Mouse (Mus musculus): ENCODE measurements around the gene Rtp2.
A peak's percentile ranks its signal among the peaks of the same experiment; 100 is the strongest.

Rtp2 gene

DNA sequence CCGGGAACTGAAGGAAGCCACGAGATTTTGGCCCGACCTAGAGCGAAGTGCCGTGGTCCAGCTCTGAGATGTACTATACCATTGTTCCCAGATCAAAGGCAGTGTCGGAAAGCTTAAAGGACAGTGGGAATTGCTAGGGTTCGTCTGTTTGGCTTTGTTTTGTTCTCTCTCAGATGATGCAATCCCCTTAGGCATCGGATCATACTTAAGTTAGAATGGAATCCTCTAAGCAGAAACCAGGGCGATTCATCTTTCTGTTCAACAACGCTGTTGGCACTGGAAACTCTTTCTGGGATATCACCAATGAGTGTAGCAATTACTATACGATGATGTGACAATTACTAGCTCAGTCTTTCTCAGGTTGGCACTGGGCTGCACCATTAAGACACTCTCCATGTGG, at the start of gene Rtp2:
Gene Rtp2 (minus strand): TSS at position 101 of the 400 bp plus-strand sequence.
- no peak for DNase-seq

DNA sequence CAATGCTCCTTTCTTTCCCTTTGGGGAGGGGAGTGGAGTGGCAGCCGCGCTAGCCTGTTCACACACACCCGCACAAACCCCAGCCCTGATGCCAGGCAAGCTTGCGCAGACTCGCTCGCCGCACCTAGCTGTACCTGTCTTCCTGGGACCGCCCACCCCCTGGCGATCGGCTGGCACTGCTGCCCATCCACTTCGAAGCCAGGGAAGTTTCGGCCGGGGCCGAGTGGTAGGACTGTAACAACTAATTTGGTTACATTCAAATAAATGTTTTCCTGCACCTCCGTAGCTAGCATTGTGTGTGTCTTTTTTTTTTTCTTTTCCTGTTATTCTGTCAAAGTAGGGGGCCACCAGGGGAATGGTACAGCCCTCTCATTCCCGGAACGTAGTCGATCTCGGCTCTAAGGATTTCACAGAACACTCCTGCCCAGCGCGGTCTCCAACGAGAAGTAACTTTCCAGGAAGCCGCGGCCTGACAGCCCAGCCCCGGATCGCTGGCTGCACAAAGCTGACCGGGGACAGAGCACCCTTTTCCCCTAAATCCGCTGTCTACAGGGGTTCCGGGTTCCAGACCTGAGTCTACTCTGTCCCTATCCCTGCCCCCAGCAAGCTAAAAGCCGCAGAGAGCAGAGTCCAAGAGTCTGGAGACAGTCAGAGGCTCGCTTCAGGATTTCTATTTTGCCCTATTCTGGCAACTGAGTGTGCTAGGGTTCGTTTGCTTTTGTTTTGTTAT, 49.0 kb upstream of the Rtp2 start:
- no peak for DNase-seq

DNA sequence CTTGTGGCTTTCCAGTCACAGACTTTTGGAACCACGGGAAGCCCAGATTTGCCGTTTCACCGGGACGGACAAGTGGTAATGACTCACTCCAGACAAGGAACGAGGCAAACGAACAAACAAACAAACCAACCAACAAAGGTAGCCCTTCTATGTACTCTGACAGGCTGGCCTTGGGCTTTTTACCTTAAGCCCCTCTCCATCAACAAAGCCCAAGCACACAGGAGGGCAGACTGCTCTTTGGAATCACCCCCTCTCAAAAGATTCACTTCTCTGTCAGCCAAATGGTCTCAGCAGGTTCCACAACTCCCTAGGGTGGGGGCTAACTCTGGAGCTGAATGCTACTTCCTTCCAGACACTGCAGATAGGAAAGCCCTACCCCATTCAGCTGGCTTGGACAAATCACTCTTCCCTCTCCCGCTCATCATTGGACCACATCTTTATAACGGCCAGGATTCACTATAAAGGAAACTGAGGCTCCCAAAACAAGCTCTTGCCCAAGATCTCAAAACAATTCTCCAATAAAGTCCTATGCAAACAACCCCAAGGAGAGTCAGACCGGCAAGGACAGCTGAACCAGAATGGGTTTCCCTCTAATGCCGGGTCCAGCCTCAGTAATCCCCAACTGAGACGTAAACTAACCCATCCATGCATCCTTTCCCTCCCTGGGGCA, 48.1 kb upstream of the Rtp2 start:
- DNase-seq, result no peak

DNA sequence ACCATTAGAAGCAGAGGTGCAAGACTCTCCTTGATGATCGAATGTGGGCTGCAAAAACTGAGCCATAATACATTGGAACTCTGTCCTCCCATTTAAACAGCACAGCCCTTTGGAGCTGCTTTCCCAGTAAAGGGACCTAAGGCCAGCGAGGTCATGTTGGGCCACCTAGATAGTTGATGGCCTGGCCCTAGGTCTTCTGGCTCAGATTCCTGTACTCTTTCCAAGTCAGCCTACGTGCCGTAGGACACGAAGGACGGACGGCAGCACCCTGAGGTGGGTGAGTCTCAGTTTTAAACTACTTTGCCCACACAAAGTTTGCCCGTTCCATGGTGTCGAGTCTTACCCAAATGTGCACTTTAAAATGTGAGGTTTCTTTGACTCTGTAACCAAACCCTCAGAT, 47.3 kb upstream of the Rtp2 start:
- DNase-seq, result no peak

DNA sequence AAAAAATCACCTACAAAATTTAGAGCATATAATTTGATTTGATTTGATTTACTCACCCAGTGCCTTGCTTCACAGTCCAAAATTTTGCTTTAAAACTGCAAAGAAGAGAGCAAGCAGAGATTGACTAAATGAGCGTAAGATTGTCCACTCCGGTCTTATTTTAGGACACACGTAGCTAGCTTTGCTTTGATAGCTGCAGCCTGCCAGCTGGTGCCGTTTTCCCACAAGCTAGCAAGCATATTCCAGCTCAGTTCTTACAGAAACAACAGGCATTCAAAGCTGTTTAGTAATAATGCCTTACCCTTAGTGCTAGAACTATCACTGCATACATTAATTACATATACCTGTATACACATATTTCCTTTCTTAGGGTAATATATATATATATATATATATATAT, 46.3 kb upstream of the Rtp2 start:
- no peak for DNase-seq

DNA sequence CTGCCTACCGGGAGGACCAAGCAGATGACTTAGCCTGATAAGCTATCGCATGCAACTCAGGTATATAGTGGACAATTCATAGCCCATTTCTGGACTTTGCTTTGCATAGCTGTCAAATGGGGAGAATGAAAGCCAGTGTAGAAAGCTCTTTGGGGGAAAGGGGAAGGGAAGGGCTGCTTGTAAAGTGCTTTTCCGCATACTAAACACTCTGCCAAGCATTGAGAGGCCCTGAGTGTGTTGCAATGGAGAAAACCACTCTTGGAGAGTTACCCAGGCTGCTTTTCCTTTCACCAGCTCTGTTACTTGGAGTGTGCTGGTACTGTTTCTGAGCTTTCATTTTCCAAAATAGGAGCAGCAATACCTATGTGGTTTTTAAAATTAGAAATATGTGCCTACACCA, 45.5 kb upstream of the Rtp2 start:
- DNase-seq, result no peak

DNA sequence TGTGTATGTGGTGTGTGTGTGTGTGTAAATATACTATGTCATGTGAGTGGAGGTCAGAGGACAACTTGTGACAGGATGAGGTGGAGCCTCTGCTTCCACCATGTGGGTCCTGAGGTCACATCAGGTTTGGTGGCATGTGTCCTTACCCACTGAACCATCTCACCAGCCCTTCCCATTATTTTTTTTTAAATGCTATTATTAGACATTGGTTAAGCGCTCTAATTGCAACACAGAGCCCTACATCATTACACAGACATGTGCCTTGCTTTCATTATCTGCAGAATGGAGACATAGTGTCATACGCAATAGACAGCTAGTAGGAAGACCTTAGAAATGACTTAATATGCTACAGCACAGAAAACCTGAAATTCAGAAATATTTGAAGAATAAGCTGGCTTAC, 44.0 kb upstream of the Rtp2 start:
- no peak for DNase-seq

DNA sequence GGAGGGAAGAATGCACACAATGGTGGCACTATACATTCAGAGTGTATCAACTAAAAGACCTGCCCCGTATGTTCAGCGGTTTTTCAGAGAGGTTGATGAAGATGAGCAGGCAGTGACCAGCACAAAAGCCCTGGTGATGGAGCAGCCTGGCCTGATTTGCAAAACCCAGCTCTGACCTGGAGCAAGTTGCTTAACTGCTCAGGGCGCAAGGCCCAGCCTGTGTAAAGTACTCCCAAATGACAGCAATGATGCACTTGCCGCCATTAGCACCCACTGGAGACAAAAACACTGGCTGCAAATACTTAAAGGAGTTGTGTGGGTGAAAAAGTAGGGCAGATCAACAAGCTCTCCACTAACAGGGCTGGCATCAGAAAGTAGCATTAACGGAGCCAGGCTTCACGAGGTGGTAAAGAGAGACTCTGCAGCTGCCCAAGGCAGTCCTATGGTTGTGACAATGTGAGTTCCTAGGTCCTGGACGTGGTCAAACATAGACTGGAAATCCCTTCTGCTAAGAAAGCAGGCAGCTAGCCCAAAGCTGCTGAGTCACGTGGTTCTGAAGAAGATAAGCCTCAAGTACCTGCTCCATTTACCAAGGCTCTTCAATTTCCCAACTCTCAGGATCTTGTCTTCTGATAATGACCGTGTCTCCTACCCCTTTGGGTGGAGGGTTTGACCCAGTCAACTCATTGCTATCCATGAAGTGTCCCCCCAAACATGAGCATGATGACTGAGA, 41.6 kb upstream of the Rtp2 start:
- DNase-seq, result no peak

DNA sequence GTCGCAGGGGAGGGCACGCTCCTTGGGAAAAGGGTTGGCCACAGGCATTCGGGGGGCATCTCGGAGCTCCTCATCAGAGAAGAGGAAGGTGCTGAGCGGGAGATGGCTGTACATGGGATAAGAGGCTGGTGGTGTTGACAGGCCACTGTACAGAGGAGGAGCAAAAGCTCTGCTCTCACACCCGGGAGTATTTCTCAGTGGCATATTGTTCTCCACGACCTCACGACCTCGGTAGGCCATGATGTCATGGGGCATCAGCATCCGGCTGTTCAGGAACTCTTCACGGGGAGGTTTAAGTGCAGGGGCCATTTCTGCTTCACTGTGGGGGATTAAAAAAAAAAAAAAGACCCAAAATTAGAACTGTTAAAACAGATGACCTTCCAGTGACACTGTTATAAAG, 40.7 kb upstream of the Rtp2 start:
- DNase-seq, result no peak

DNA sequence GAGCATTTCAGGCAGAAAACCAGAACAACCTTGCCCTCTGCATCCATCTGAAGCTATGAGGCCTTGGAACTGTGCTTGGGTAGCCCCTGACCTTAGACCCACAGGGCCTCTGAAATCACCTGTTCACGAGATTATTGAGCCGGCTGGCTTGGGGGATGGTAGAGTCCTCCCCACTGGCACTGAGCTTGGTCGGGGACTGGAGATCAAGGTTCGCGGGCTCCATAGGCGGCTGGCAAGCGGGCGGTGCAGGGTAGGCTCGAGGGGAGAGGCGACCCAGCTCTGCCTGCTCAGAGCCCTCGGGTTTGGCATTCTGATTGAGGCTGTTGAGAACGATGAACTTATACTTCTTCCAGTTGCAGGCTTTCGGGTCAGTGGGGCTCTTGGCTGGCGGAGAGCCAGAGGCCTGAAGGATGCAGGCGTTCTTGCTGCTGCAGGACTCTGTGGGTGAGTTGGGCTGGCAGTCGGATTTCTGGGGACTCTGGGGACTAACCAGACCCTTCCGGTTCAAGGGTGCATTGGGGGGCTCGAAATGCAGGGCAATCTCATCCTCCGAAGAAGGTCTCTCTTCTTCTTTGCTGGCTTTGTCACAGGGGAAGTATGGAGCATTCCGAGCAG, 40.0 kb upstream of the Rtp2 start:
- no peak for DNase-seq

DNA sequence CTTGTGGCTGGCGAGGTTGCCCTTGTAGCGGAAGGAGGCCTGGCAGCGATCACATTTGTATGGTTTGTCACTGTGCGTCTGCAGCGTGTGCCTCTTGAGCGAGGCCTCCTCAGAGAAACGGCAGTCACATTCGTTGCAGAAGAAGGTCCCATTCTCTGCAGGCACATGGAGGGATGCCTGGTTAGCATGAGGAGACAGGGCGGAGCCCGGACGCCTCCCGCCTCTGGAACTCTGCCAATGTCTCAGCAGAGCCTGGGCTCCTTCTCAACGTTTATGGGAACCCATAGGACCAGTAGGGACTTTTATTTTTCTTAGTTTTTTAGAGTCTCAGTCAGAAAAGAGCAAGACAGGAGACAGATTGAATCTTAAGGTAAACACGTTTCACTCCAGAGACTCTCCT, 37.7 kb upstream of the Rtp2 start:
- DNase-seq, result no peak

DNA sequence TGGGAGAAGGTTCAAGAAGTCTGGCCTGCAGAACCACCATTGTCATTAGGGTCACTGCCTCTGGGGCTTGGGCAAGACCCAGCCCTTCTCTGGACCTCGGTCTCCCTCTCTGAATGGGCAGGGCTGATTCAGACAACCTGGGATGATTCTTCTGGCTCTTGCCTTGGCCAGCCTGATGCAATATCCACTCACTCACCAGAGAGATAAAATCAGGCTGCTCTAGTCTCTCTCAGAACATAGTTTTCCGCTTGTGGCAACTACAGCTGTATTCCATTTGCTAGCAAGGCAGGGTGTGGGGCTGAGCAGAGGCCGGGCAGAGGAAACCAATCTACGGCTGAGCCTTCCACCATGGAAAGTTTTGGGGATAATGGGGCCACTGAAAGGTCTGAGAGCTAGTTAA, 36.7 kb upstream of the Rtp2 start:
- DNase-seq, result no peak

DNA sequence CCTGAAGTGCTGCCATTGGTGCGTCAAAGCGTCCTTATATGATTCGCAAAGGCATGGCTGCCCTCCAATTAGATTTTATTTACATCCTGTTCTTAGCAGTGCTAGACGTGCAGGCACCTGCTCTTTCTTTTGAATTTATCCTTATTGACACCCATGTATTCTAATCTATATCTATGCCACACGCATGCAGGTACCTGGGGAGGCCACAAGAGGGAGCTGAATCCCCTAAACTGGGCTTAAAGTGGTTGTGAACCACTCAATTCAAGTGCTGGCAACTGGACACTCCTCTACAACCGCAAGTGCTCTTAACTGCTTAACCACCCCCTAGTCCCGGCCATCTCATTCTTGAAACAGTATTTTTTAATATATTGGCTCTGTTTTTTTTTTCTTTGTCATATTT, 35.1 kb upstream of the Rtp2 start:
- DNase-seq, result no peak

DNA sequence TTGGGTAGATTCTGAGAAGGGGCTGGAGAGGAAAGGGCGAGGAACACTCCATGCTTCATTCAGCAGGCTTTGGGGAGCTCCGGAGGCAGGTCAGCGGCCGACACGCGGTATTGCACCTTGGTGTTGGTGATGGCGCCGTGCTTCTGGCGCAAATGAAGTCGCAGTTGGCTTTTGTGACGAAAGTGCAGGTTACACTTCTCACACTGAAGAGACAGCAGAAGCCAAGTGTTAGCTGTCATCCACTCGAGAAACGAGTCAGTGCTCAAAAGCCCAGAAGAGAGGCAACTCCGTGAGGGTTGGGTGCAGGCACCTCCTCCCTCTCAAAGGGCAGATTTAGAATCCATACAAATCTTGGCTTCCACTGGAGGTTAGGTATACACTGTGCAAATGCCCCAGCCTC, 33.9 kb upstream of the Rtp2 start:
- no peak for DNase-seq

DNA sequence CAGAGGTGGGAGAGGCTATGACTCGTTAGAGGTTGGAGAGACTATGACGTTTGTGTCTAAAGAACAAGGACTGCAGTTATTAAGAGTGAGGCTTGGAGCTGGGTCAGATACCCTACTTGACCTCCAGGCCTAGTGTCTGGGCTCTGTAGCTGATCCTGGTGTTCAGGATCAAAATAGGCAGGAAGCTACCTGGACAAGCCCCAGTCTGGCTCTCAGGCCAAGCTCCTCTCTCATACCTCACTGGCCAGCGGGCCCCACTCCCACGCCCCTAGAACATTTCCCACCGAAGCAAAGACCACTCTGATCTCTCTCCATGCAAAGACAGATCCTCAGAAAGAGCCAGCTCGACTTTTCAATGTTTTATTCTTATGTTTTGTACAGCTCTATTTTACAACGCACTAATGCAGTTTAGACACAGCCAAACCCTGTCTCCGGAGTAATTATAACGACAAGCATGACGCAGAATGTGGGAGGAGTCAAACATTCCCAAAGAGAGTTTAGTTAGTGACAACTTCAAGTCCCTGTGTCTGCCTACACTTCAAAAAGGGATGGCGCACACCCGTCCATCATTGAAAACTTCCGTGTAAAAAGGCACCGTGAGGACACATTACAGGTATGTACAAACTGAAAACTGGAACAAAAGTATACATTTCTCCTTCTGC, 32.6 kb upstream of the Rtp2 start:
- DNase-seq, result no peak

DNA sequence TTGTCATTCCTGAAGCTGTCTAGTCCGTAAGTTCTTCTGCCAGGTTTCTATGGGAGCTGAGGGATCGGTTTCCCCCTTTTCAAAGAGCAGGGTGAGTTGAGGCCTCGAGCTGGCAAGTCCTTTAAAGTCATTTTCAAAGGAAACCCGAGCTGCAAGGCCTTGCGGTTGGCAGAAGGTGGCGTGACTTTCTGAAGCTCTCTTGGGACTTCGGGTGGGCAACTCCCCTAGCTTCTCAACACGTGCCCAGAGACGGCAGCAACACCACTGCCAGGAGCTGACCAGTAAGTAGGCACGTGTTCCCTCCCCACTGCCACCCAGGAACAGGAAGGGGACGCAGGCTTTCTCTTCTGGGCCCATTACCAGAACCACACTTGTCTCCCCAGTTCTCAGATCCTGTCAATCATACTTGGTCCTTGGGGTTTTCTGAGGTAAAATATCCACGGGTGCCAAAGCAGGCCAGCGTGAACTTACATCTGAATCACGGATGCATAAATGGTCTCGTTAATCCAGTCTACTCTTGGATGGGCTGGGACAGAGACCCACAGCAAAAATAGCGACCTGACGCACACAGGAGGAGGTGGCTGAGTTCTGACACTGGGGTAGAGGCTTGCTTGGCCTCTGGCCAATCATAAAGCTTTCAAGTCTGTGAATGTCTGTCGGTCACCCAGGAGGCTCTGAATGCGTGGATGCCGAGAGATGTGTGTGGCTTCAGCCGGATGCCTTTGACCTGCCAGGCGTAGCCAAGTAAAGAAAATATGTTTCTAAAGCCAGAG, 31.9 kb upstream of the Rtp2 start:
- DNase-seq, result no peak

DNA sequence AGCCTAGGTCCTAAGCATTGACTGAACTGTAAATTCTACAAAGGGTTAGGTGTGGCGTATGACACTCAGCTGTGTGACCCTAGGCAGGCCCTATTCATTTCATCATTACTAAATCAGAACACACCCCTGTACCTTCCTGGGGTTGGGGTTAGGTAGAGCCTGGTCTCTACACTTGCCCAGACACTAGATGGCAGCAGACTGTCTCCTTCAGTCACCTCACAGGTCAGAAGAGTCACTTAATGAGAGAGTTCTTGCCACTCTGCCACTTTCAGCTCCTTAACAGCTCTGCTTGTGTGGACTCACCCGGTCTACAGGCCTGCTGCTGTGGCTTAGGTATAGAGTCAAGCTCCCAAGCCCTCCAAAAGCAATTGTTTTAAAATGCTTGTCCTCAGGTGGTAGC, 30.2 kb upstream of the Rtp2 start:
- DNase-seq, result no peak

DNA sequence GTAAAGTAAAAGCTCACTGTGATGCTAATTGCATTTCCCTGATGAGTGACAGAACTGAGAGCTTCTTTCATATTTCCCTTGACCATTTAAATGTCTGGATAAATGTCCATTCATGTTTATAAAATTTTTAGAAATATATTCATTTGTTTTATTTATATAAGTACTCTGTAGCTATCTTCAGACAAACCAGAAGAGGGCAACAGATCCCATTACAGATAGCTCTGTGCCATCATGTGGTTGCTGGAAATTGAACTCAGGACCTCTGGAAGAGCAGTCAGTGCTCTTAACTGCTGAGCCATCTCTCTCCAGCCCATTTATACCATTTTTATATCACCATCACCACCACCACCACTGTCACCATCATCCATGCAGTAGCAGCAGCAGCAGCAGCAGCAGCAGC, 26.7 kb upstream of the Rtp2 start:
- DNase-seq, result no peak

DNA sequence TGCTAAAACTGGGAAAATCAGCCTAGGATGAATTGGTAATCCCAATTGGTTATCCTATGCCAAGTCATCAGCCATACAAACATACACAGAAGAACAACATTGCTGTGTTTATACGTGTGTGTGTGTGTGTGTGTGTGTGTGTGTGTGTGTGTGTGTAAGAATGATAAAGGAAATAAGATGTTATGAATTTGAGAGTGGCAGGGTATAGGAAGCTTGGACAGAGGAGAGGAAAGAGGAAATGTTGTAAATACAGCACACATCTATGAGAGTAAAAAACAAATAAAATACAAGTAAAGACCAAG, 21.7 kb upstream of the Rtp2 start:
- no peak for DNase-seq

DNA sequence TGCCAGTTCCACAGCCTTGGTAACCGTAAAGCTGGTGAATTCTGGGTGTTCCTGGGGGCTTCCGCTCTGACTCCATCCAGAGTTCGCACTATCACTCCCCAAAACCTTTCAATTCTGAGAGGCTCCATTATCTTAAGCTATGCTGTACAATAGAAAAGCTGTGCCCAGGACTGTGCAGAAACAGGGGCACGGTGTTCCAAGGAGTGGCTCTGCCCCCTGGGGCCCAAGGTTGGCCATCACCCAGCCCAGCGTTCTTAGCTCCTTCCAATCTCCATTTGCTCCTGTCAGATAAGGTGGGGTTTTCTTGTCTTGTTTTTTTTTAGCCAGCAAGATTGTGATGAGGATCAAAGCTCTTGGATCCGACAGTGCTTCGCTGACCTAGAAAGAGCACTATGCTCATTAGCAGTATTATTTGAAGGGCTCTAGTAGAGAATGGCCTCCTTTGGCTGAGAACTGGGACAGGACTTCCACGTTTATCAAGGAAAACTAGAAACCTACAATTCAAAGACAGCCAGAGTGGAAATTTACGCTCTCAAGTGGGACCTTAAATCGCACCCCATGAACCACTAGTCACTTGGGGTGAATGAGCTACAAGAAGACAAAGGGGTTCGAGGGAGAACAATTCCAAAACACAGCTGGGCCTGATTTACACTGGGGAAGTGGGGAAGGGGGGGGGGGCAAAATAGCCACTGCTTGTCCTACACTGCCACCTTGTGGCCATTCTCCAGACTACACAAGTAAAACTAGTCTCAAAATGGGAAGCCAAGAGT, 21.2 kb upstream of the Rtp2 start:
- peak; percentile 27 for DNase-seq

DNA sequence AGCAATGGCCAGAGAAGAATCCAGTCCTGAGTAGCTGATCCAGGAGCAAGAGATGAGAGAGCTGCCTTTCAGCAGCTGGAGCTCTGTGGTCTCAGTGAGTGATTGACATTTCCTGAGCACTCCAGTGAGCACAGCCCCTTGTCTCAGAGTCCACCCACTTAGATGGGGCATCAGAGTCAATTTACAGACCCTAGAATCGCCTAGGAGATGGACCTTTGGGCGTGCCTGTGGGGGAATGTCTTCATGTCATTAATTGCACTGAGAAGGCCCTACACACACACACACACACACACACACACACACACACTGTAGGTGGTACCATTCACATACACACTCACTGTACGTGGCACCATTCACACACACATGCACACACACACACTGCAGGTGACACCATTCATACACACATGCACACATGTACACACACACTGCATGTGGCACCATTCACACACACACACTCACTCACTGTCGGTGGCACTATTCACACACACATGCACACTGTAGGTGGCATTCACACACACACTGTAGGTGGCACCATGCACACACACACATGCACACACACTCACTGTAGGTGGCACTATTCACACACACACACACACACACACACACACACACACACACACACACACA, 20.0 kb upstream of the Rtp2 start:
- no peak for DNase-seq

All from layer of hippocampus, adult 9-11 months (tissue).